Comparison of ENCODE assay signal across 8 mouse cellular contexts in genomic region chr19:5893282-5894001, GRCm38 (mm10). TPM values are rescaled to one million over a fixed set of nuclear protein-coding genes. Genes with fewer than 3 reads are reported as not detected.
A peak's percentile ranks its signal among the peaks of the same experiment; 100 is the strongest.
DNase-seq lines count a peak whose midpoint lies in the region; ATAC-seq and TF ChIP-seq lines count a peak whose summit lies in the region.

No protein-coding gene starts in this region.

- TF ChIP-seq POLR2A in myocyte (IDR thresholded peaks at IDR 0.05; ENCODE audit: insufficient read length, low read depth) = no peak

- 9% methylated on average over 29 of the region's 31 CpGs for WGBS in embryonic facial prominence, embryonic 13.5 days
- 5% methylated on average over 23 of the region's 31 CpGs for WGBS in hindbrain, postnatal 0 days

- DNase-seq in layer of hippocampus, adult 2 months (ENCODE audit: low spot score in 2 of 2) = no peak
- no peak for DNase-seq in layer of hippocampus, postnatal 25 days (ENCODE audit: extremely low spot score in 1 of 2, low spot score in 1 of 2)
- no peak for DNase-seq in hindbrain, postnatal 0 days (ENCODE audit: low spot score)
- DNase-seq in right cerebral cortex, postnatal 14 days = no peak
- DNase-seq in kidney, adult 8-10 months = no peak
- DNase-seq in Muller cell, postnatal 12 days (ENCODE audit: inconsistent ontology term) = no peak

- ATAC-seq in embryonic facial prominence, embryonic 13.5 days (ENCODE audit: insufficient number of reproducible peaks, insufficient read depth, low FRiP score, low TSS enrichment, low read depth) = peak; percentile 4; the same call in 1 of the 2 replicates
- ATAC-seq in hindbrain, postnatal 0 days = no peak

- H3K9me3 ChIP-seq in embryonic facial prominence, embryonic 13.5 days = no peaks in the 10 kb centered on the region
- no peaks in the 10 kb centered on the region for H3K9me3 ChIP-seq in hindbrain, postnatal 0 days (ENCODE audit: low read length)

- H3K9ac ChIP-seq in embryonic facial prominence, embryonic 13.5 days = peak overlapping the region; percentile 86
- peak overlapping the region; percentile 80 for H3K9ac ChIP-seq in hindbrain, postnatal 0 days (replicated peaks; ENCODE audit: low read length)

- no peak overlapping the region for H3ac ChIP-seq in myocyte (ENCODE audit: control insufficient read depth, insufficient read length)

- no peaks in the 10 kb centered on the region for H3K27me3 ChIP-seq in embryonic facial prominence, embryonic 13.5 days
- H3K27me3 ChIP-seq in hindbrain, postnatal 0 days (ENCODE audit: insufficient read depth, low read length) = no peaks in the 10 kb centered on the region
- no peaks in the 10 kb centered on the region for H3K27me3 ChIP-seq in myocyte (ENCODE audit: control insufficient read depth, insufficient read depth, insufficient read length)

- TF ChIP-seq CTCF in layer of hippocampus, adult 2 months (conservative IDR thresholded peaks at IDR 0.05) = no peak
- no peak for TF ChIP-seq CTCF in hindbrain, postnatal 0 days (IDR thresholded peaks at IDR 0.05; ENCODE audit: low read depth)

- peaks cover 18% of the 10 kb centered on the region for H3K4me1 ChIP-seq in embryonic facial prominence, embryonic 13.5 days
- H3K4me1 ChIP-seq in hindbrain, postnatal 0 days (ENCODE audit: insufficient read depth, low read length) = peaks cover 9% of the 10 kb centered on the region

- H3K4me2 ChIP-seq in embryonic facial prominence, embryonic 13.5 days = peak overlapping the region; percentile 83
- peak overlapping the region; percentile 71 for H3K4me2 ChIP-seq in hindbrain, postnatal 0 days (ENCODE audit: low read depth, low read length)
- peak overlapping the region; percentile 64 for H3K4me2 ChIP-seq in myocyte (ENCODE audit: low read depth)

- H3K27ac ChIP-seq in layer of hippocampus, adult 2 months = peak overlapping the region; percentile 87
- no peak overlapping the region for H3K27ac ChIP-seq in embryonic facial prominence, embryonic 13.5 days
- peak overlapping the region; percentile 77 for H3K27ac ChIP-seq in hindbrain, postnatal 0 days

- no peaks in the 10 kb centered on the region for H3K79me2 ChIP-seq in myocyte (ENCODE audit: control insufficient read depth, insufficient read depth)

- H3K36me3 ChIP-seq in embryonic facial prominence, embryonic 13.5 days = peaks cover 39% of the 10 kb centered on the region
- peaks cover 18% of the 10 kb centered on the region for H3K36me3 ChIP-seq in hindbrain, postnatal 0 days (ENCODE audit: insufficient read depth, low read length)
- peaks cover 21% of the 10 kb centered on the region for H3K36me3 ChIP-seq in myocyte (ENCODE audit: control insufficient read depth, insufficient read depth)

- H3K4me3 ChIP-seq in layer of hippocampus, adult 2 months = peak overlapping the region; percentile 65
- H3K4me3 ChIP-seq in embryonic facial prominence, embryonic 13.5 days = peak overlapping the region; percentile 61
- H3K4me3 ChIP-seq in hindbrain, postnatal 0 days (ENCODE audit: low read length) = peak overlapping the region; percentile 58
- H3K4me3 ChIP-seq in myocyte = peak overlapping the region; percentile 9

TF ChIP-seq in myocyte, 11 proteins besides CTCF, POLR2A, EP300 and RAD21:
- TF ChIP-seq SRF (IDR thresholded peaks at IDR 0.05; ENCODE audit: control insufficient read depth, insufficient read length, low read depth) (no peak), MAX (IDR thresholded peaks at IDR 0.05; ENCODE audit: low read depth) (no peak), CEBPB (IDR thresholded peaks at IDR 0.05; ENCODE audit: insufficient read depth, poor library complexity, severe bottlenecking) (no peak), MYOG (IDR thresholded peaks at IDR 0.05; ENCODE audit: control insufficient read depth in 1 of 3, insufficient read depth in 1 of 3, insufficient read length in 2 of 3, low read depth in 2 of 3) (peak in 1 of 3 experiments; percentile 21), MYOD1 (IDR thresholded peaks at IDR 0.05; ENCODE audit: control insufficient read depth in 1 of 3, insufficient read length in 2 of 3, low read depth in 2 of 3) (peak in 2 of 3 experiments; percentile 19 to 26)

RNA-seq across cellular contexts. Expression of gene Tigd3, which starts 0.5 kb away (rescaled TPM):
- 1 to 10 TPM; 2.5 to 3.2 TPM for total RNA-seq in layer of hippocampus, adult 2 months (2021)
- 1 to 10 TPM; 3.4 TPM for total RNA-seq in layer of hippocampus, postnatal 25 days (2021)
- polyA plus RNA-seq in embryonic facial prominence, embryonic 13.5 days (2015; fragmentation: Nextera tagmentation; extraction: Ambion mirVana) = 3.8 and 4.7 TPM in 2 replicates
- total RNA-seq in hindbrain, postnatal 0 days (2014; rRNA removed) = 7.5 and 10.1 TPM in 2 replicates
- polyA plus RNA-seq in hindbrain, postnatal 0 days (2015; fragmentation: Nextera tagmentation; extraction: Ambion mirVana) = 7.1 and 7.5 TPM in 2 replicates
- 0.31 TPM for polyA plus RNA-seq in myocyte (2012; fragmentation: generic; extraction: Trizol)

RNA-seq across cellular contexts. Expression of gene Slc25a45, which starts 15.8 kb away (rescaled TPM):
- total RNA-seq in layer of hippocampus, adult 2 months (2021) = 1 to 10 TPM; 3.5 to 3.6 TPM
- 1 to 10 TPM; 3.1 to 3.4 TPM for total RNA-seq in layer of hippocampus, postnatal 25 days (2021)
- 3.1 and 4.5 TPM in 2 replicates for polyA plus RNA-seq in embryonic facial prominence, embryonic 13.5 days (2015; fragmentation: Nextera tagmentation; extraction: Ambion mirVana)
- total RNA-seq in hindbrain, postnatal 0 days (2014; rRNA removed) = 2.1 and 6.0 TPM in 2 replicates
- 1.8 and 2.8 TPM in 2 replicates for polyA plus RNA-seq in hindbrain, postnatal 0 days (2015; fragmentation: Nextera tagmentation; extraction: Ambion mirVana)
- 5.2 TPM for polyA plus RNA-seq in myocyte (2012; fragmentation: generic; extraction: Trizol)

RNA-seq across cellular contexts. Expression of gene Frmd8, which starts 18.4 kb away (rescaled TPM):
- total RNA-seq in layer of hippocampus, adult 2 months (2021) = 10 to 100 TPM in 1 of 2 experiments, 1 to 10 TPM in 1; 9.5 to 10.6 TPM
- 10 to 100 TPM; 15.6 to 15.8 TPM for total RNA-seq in layer of hippocampus, postnatal 25 days (2021)
- polyA plus RNA-seq in embryonic facial prominence, embryonic 13.5 days (2015; fragmentation: Nextera tagmentation; extraction: Ambion mirVana) = 30.6 and 34.0 TPM in 2 replicates
- total RNA-seq in hindbrain, postnatal 0 days (2014; rRNA removed) = 19.8 and 43.2 TPM in 2 replicates
- polyA plus RNA-seq in hindbrain, postnatal 0 days (2015; fragmentation: Nextera tagmentation; extraction: Ambion mirVana) = 12.5 and 13.7 TPM in 2 replicates
- 22.3 TPM for polyA plus RNA-seq in myocyte (2012; fragmentation: generic; extraction: Trizol)

RNA-seq across cellular contexts. Expression of gene Dpf2, which starts 19.4 kb away (rescaled TPM):
- 10 to 100 TPM; 94.1 to 95.3 TPM for total RNA-seq in layer of hippocampus, adult 2 months (2021)
- 10 to 100 TPM; 82.5 to 95.6 TPM for total RNA-seq in layer of hippocampus, postnatal 25 days (2021)
- polyA plus RNA-seq in embryonic facial prominence, embryonic 13.5 days (2015; fragmentation: Nextera tagmentation; extraction: Ambion mirVana) = 164 and 179 TPM in 2 replicates
- 61.7 and 77.4 TPM in 2 replicates for total RNA-seq in hindbrain, postnatal 0 days (2014; rRNA removed)
- 69.5 and 70.2 TPM in 2 replicates for polyA plus RNA-seq in hindbrain, postnatal 0 days (2015; fragmentation: Nextera tagmentation; extraction: Ambion mirVana)
- polyA plus RNA-seq in myocyte (2012; fragmentation: generic; extraction: Trizol) = 78.5 TPM

RNA-seq across cellular contexts. Expression of gene Cdc42ep2, which starts 31.2 kb away (rescaled TPM):
- 1 to 10 TPM; 3.4 to 3.8 TPM for total RNA-seq in layer of hippocampus, adult 2 months (2021)
- total RNA-seq in layer of hippocampus, postnatal 25 days (2021) = 1 to 10 TPM; 6.3 to 6.4 TPM
- polyA plus RNA-seq in embryonic facial prominence, embryonic 13.5 days (2015; fragmentation: Nextera tagmentation; extraction: Ambion mirVana) = 4.7 TPM in 2 replicates
- 22.0 and 28.0 TPM in 2 replicates for total RNA-seq in hindbrain, postnatal 0 days (2014; rRNA removed)
- polyA plus RNA-seq in hindbrain, postnatal 0 days (2015; fragmentation: Nextera tagmentation; extraction: Ambion mirVana) = 17.4 and 18.0 TPM in 2 replicates
- 16.2 TPM for polyA plus RNA-seq in myocyte (2012; fragmentation: generic; extraction: Trizol)

Comparison
In these comparisons a context has a peak if more than half of its experiments do, and no peak if none do; other contexts are left out.
1. H3K4me3 ChIP-seq: peak in every context shown above with its lines; median percentile 65 in layer of hippocampus, adult 2 months; 61 in embryonic facial prominence, embryonic 13.5 days; 58 in hindbrain, postnatal 0 days; 9 in myocyte.